Mouse (Mus musculus) liver, embryonic 14.5 days (tissue): ENCODE measurements around the gene Zbtb43. TPM values are rescaled to one million over a fixed set of nuclear protein-coding genes. Genes with fewer than 3 reads are reported as not detected.

Source experiments
- ATAC-seq: fragments of 200-750 bp; cut with Nextera tagmentation; 2 replicates; pipeline ENCODE4 v1.8.0; 2017; ENCODE audit warnings: moderate number of reproducible peaks, mild to moderate bottlenecking, moderate library complexity; ENCODE audit not compliant: insufficient read depth
- DNase-seq, 3 experiments: peaks; one replicate each; pipeline ENCODE4 v3.0.0-alpha.2; 2012 to 2013; ENCODE audit warnings: low read depth in 3 of 3, low spot score in 3 of 3
- H3K27ac ChIP-seq: fragments of 300-500 bp; sonication (generic); 2 replicates; pipeline ENCODE4 v1.5.1; 2014; ENCODE audit warnings: moderate library complexity, mild to moderate bottlenecking, control low read depth, inconsistent platforms
- H3K27me3 ChIP-seq: fragments of 300-500 bp; sonication (generic); 2 replicates; pipeline ENCODE4 v1.6.1; 2014; ENCODE audit warnings: mild to moderate bottlenecking, low read length, moderate library complexity; ENCODE audit not compliant: control insufficient read depth, insufficient read depth
- H3K36me3 ChIP-seq: fragments of 300-500 bp; sonication (generic); replicated peaks from 2 replicates; pipeline ENCODE4 v1.6.1; 2014; ENCODE audit warnings: low read depth; ENCODE audit not compliant: control insufficient read depth, insufficient read depth
- H3K4me1 ChIP-seq, 2 experiments: fragments of 200-500 bp in 1 of 2; fragments of 300-500 bp in 1 of 2; sonication (generic) in 1 of 2; replicated peaks; 2 replicates each; pipeline ENCODE4 v1.6.1; 2012 to 2014; ENCODE audit warnings: antibody characterized with exemption in 1 of 2, inconsistent platforms in 1 of 2, low read length in 1 of 2; ENCODE audit not compliant: control insufficient read depth in 2 of 2, insufficient read depth in 2 of 2
- H3K4me2 ChIP-seq: fragments of 300-500 bp; sonication (generic); 2 replicates; pipeline ENCODE4 v1.6.1; 2014; ENCODE audit warnings: low read depth, mild to moderate bottlenecking, control low read depth, moderate library complexity
- H3K4me3 ChIP-seq, 2 experiments: fragments of 200-500 bp in 1 of 2; fragments of 300-500 bp in 1 of 2; sonication (generic) in 1 of 2; 2 replicates each; pipeline ENCODE4 v1.5.1; 2012 to 2014; ENCODE audit warnings: low read depth in 2 of 2, low read length in 2 of 2, mild to moderate bottlenecking in 2 of 2, control low read depth in 1 of 2, inconsistent platforms in 1 of 2, moderate library complexity in 1 of 2; ENCODE audit not compliant: insufficient read depth in 1 of 2
- H3K9ac ChIP-seq: fragments of 300-500 bp; sonication (generic); replicated peaks from 2 replicates; pipeline ENCODE4 v1.6.1; 2014; ENCODE audit warnings: mild to moderate bottlenecking, control low read depth, moderate library complexity
- H3K9me3 ChIP-seq: fragments of 300-500 bp; sonication (generic); 2 replicates; pipeline ENCODE4 v1.6.1; 2016; ENCODE audit warnings: low read length, mixed read lengths; ENCODE audit not compliant: control insufficient read depth
- CTCF ChIP-seq: IDR thresholded peaks from 2 replicates; pipeline ENCODE4 v1.5.1; 2016; ENCODE audit warnings: antibody characterized with exemption, low read depth, control low read depth
- EP300 ChIP-seq: IDR thresholded peaks from 2 replicates; pipeline ENCODE4 v1.6.1; 2016; ENCODE audit warnings: antibody characterized with exemption, low read depth
- WGBS: fragments of 180-500 bp; shearing (Covaris S2); extraction: QIAGEN DNeasy Blood & Tissue Kit; methylation state at CpG from one replicate; pipeline ENCODE4 v1.1.7; 2014; ENCODE audit not compliant: insufficient replicate concordance; 5-methylcytosine and 5-hydroxymethylcytosine counted together
- polyA plus RNA-seq, 2 experiments: library from polyadenylated mRNA; depleted of rRNA in 1 of 2; stranded (reverse) in 1 of 2; unstranded in 1 of 2; fragments of >200 nt; fragmentation: Nextera tagmentation in 1 of 2; extraction: Ambion mirVana in 1 of 2; gene quantifications; 2 replicates each; pipeline versions ENCODE4 v1.2.1 to v1.2.3; 2012 to 2014

Gene Zbtb43
- polyA plus RNA-seq, 2 experiments, result 3.8 to 6.1 TPM

DNA sequence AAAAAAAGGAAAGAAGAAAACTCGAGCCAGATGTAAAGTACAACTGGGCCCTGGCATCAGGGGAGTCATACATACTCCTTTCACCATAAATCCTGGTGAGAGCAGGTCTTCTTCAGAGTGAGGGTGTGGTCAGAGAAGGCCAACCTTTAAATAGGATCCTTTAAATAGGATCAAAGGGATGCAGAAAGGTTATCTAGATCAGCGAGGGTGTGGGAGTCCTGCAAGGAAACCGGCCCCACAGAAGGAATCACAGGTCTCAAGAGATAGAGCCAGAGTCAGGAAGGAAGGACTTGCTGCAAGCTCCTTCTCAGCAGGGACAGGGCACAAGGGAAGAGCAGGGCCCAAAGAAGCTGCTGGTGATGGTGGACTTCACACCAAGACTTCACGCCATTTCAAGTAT is 50.9 kb downstream of the Zbtb43 start:
- Histone ChIP-seq H3K4me2 (no peak overlapping the region), H3K9me3 (no peaks in the 10 kb centered on the region), H3K4me1 (no peaks in the 10 kb centered on the region), H3K4me3 (no peak overlapping the region), H3K27me3 (no peaks in the 10 kb centered on the region), H3K27ac (no peak overlapping the region), H3K9ac (no peak overlapping the region), H3K36me3 (no peaks in the 10 kb centered on the region)
- no peak for ATAC-seq
- WGBS, result 50% methylated on average over 4 of the region's 4 CpGs
- DNase-seq, result no peak
- TF ChIP-seq EP300 (no peak), CTCF (no peak)

DNA sequence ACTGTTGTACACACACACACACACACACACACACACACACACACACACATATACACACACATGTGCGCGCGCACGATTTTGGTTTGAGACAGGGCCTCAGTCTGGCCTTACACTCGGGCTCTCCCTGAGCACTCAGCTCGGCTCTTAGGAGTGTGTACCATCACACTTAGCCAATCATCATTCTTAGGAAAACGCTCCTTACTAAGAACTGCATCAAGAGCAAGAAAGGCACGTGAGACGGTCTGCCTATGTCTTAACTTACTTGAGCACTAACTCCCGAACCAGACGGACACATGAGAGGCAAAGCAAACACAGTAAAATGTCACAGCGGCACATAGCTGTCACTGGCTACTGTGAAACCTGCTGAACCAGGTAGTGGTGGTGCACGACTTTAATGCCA is 54.3 kb downstream of the Zbtb43 start:
- 78% methylated on average over 13 of the region's 13 CpGs for WGBS
- no peak overlapping the region for H3K4me2 ChIP-seq
- H3K27ac ChIP-seq, result no peak overlapping the region
- DNase-seq (no peak), ATAC-seq (no peak)
- no peak overlapping the region for H3K4me3 ChIP-seq
- peaks cover 6% of the 10 kb centered on the region for H3K36me3 ChIP-seq
- no peaks in the 10 kb centered on the region for H3K27me3 ChIP-seq
- no peaks in the 10 kb centered on the region for H3K9me3 ChIP-seq
- no peaks in the 10 kb centered on the region for H3K4me1 ChIP-seq
- no peak overlapping the region for H3K9ac ChIP-seq
- TF ChIP-seq CTCF (no peak), EP300 (no peak)

DNA sequence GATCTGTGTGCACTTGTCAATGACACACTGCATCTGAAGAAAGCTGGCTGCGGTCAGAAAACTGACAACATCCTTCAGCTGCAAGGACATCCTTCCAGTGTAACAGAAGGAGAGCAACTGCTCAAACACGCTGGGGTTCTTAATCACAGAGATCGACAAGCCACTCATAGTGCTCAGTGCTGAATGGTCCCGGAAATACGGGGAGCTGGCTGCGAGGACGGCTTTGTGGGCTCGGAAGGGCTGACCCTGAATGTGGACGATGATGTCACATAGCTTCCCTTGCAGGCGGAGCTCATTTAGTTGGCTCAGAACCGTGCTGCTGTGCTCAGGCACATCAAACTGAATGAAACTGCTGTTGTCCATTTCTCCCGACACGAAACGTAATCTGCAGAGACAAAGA is 56.2 kb downstream of the Zbtb43 start:
- WGBS, result 78% methylated on average over 14 of the region's 14 CpGs

DNA sequence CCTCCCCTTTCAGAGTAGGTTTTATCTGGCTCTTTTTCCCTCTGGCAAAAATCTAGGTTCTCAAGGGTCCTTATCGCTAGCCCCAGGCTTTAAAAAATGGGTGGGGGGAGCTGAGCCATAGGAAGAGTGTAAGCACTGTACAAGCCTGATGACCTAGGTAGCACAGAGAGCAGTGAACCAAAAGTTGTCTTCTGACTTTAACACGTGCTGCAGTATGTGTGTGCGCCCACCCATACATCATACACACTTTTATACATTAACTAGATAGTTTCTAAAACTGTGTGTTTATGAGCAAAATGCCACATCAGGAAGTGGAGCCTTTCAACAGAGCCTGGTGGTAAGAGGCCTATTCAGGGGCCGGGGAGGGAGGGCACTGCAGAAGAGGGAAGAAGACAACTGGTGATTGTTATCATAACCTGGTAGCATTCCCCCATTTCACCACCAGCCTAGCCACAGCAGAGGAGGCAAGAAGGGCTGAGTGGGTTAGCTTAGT is 64.8 kb downstream of the Zbtb43 start:
- DNase-seq, result peak in 1 of 3 experiments; percentile 12
- WGBS, result 12% methylated on average over 4 of the region's 4 CpGs
- H3K27ac ChIP-seq, result peak overlapping the region; percentile 20; the same call in 1 of the 2 replicates

More for the DNA sequence above, 56.2 kb downstream of the Zbtb43 start:
- no peak for TF ChIP-seq EP300
- no peak for TF ChIP-seq CTCF
- Histone ChIP-seq H3K4me1 (no peaks in the 10 kb centered on the region), H3K9ac (no peak overlapping the region), H3K4me2 (no peak overlapping the region), H3K27ac (no peak overlapping the region), H3K4me3 (no peak overlapping the region), H3K9me3 (no peaks in the 10 kb centered on the region), H3K36me3 (peaks cover 6% of the 10 kb centered on the region), H3K27me3 (no peaks in the 10 kb centered on the region)
- DNase-seq (no peak), ATAC-seq (no peak)

GRCm38 (mm10) chr2:33402638-33403037 is 65.7 kb downstream of the Zbtb43 start:
- no peak overlapping the region for H3K9ac ChIP-seq
- no peaks in the 10 kb centered on the region for H3K9me3 ChIP-seq
- no peak overlapping the region; the same call in 1 of the 2 replicates for H3K4me2 ChIP-seq
- H3K4me3 ChIP-seq, result no peak overlapping the region
- no peak overlapping the region for H3K27ac ChIP-seq
- peaks cover 17 to 30% of the 10 kb centered on the region in 2 experiments for H3K4me1 ChIP-seq
- DNase-seq, result no peak
- WGBS, result 50% methylated on average over 5 of the region's 5 CpGs
- TF ChIP-seq CTCF, result no peak
- no peak for TF ChIP-seq EP300
- no peaks in the 10 kb centered on the region for H3K36me3 ChIP-seq
- H3K27me3 ChIP-seq, result no peaks in the 10 kb centered on the region
- ATAC-seq, result no peak

More for the DNA sequence above, 64.8 kb downstream of the Zbtb43 start:
- peak; percentile 72 for ATAC-seq
- Histone ChIP-seq H3K9ac (no peak overlapping the region), H3K27me3 (no peaks in the 10 kb centered on the region), H3K4me2 (peak overlapping the region; percentile 18; the same call in 1 of the 2 replicates), H3K9me3 (no peaks in the 10 kb centered on the region), H3K4me3 (no peak overlapping the region), H3K36me3 (no peaks in the 10 kb centered on the region), H3K4me1 (peaks cover 17 to 30% of the 10 kb centered on the region in 2 experiments)
- TF ChIP-seq EP300, result no peak
- TF ChIP-seq CTCF, result no peak
